Mouse (Mus musculus) granulocyte monocyte progenitor cell, adult 5-6 weeks (primary cell): ENCODE measurements around the gene Creg1. TPM values are rescaled to one million over a fixed set of nuclear protein-coding genes. Genes with fewer than 3 reads are reported as not detected.
A peak's percentile ranks its signal among the peaks of the same experiment; 100 is the strongest.

ENCODE experiments used
- ATAC-seq: replicated peaks from 2 replicates; pipeline ENCODE4 v1.8.0; 2016; ENCODE audit warnings: mild to moderate bottlenecking, moderate TSS enrichment, inconsistent platforms; ENCODE audit not compliant: poor library complexity, severe bottlenecking
- total RNA-seq, 2 experiments: library from RNA; stranded (forward) in 1 of 2; stranded (reverse) in 1 of 2; fragments of 200-712, 200-1000 nt in 1 of 2; fragments of >200 nt in 1 of 2; fragmentation: Nextera tagmentation in 1 of 2; gene quantifications; 2 replicates each; pipeline ENCODE4 v1.2.3; 2014 to 2017

Creg1 gene
- total RNA-seq (2014; fragmentation: Nextera tagmentation) (133 and 240 TPM in 2 replicates), total RNA-seq (2017) (110 and 206 TPM in 2 replicates)

DNA sequence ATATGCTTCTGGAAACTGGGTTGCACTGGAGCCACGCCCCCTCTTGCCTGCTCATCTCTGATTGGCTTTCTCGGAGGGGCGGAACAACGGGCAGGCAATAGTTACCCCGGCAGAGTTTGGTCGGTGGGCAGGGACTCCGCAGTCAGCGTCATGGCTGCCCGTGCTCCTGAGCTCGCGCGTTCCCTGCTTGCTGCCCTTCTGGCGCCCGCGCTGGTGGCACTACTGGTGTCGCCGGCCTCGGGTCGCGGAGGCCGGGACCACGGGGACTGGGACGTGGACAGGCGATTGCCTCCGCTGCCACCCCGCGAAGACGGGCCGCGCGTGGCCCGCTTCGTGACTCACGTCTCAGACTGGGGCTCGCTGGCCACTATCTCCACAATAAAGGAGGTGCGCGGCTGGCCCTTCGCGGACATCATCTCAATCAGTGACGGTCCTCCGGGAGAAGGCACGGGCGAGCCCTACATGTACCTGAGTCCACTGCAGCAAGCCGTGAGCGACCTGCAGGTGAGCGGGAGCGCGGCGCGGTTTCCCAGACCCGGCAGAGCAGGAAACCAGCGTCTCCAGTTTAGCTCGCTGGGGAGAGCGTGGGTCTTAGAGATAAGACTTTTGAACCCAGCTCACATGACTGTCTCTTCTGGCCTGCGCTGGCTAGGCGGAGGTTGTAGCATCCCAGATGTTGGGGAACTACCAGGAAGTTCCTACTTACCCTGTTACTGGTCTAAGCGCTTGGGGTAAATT lies at the start of gene Creg1:
Gene Creg1, plus strand, starts transcription at position 112 of the 738 bp plus-strand sequence.
- ATAC-seq, result peak; percentile 85

DNA sequence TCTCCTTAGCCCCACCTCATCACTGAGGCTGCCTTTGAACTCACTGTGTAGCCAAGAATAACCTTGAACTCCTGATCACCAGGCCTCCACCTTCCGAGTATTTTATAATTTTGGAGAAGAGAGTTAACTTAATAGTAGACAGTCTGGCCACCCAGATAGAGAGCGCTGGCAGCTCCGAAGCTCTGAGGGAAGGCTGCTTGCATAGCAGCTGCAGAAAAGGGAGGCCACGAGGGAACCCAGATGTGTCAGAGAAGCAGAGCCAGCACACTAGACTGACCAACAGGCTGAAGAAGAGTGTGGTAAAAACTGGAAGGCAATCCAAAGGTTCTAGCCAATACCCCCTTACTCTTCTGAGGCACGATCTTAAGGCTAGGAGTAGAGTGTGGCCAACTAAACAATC lies 49.7 kb upstream of the Creg1 start:
- ATAC-seq, result no peak

DNA sequence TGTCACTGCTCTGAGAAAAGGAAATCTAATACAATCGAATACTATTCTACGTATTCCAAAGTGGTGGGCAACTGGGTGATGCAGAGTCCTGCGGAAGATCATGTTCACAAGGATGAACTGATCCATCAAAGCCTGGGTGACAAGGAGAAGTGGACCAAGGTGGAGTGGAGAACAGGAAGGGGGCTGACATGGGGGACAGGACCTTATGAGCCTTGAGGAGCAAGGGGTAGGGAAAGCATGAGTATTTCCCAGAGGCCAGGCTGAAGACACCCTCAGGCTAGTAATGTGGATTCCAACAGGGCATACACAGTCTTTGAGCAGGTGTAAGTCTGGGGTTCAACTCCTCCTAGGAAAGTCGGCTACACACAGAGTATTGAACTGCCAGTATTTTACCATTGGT lies 47.1 kb upstream of the Creg1 start:
- ATAC-seq, result no peak

GRCm38 (mm10) chr1:165717711-165718542 lies 45.6 kb upstream of the Creg1 start:
- ATAC-seq, result peak; percentile 87

GRCm38 (mm10) chr1:165718543-165719105 lies 44.9 kb upstream of the Creg1 start:
- no peak for ATAC-seq

GRCm38 (mm10) chr1:165722531-165723123 lies 40.9 kb upstream of the Creg1 start:
- ATAC-seq, result no peak

DNA sequence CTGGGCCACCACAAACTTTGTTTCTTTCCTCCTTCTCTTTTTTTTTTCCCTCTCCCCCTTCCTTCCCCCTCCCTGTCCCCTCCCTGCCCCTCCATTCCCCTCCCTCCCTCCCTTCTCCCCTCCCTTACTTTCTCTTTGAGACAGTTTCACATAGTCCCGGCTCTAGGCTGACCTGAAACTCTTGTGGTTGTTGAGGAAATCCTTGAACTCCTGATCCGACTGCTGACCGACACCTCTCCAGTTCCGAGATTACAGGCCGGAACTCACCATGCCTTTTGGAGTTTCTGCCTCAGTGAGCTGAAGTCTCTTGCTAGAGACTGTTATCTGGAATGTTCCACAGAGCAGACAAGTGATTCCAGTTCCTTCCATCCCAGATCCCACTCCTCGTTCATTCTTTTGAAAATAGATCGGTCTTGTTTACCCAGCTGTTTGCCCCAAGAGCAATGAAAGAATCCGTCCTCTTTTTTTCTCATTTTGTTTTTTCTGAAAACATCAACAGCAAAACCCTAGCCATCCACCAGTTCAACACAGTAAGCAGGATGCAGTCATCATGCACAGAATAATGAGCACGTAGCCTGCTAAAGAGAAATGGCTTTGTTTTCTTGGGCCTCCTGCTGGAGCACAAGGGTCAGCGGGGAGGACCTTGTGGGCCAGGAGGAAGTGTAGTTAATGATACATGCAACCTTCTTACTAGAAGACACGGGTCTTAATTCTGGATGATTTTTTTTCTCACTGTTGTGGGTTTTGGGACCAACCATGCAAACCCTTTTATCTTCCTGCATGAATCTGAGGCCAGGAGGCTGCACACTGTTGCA lies 39.1 kb upstream of the Creg1 start:
- ATAC-seq, result peak; percentile 84

- no peak for ATAC-seq
Measured at GRCm38 (mm10) chr1:165725039-165725644, 38.4 kb upstream of the Creg1 start.

GRCm38 (mm10) chr1:165726986-165727385 lies 36.6 kb upstream of the Creg1 start:
- no peak for ATAC-seq

- no peak for ATAC-seq
Measured at GRCm38 (mm10) chr1:165728057-165728639, 35.4 kb upstream of the Creg1 start.

- ATAC-seq, result no peak
Measured at GRCm38 (mm10) chr1:165730129-165730528, 33.4 kb upstream of the Creg1 start.

GRCm38 (mm10) chr1:165731553-165731952 lies 32.0 kb upstream of the Creg1 start:
- ATAC-seq, result peak; percentile 64

- peak; percentile 55 for ATAC-seq
Measured at GRCm38 (mm10) chr1:165734840-165735239, 28.7 kb upstream of the Creg1 start.

GRCm38 (mm10) chr1:165735826-165736818 lies 27.4 kb upstream of the Creg1 start:
- ATAC-seq, result peak; percentile 71

DNA sequence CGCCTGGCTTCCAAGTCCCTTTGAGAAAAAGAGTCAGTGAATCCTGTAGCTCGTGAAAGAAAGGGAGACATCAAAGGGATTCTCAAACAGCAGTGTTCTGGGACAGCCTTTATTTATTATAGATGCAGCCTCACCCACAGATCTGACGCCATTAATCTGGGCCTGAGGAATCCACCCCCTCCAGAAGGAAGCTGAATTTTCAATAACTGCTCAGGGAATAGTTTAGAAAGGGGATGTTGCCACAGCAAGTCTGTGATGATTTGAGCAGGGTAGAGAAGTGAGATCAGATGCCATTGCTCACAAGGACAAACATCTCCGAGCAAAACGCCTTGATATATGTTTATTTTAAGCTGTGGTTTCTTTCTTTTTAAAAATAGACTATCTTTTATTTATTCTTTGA lies 26.1 kb upstream of the Creg1 start:
- peak; percentile 54 for ATAC-seq

GRCm38 (mm10) chr1:165737867-165738266 lies 25.7 kb upstream of the Creg1 start:
- ATAC-seq, result peak; percentile 47

- ATAC-seq, result no peak
Measured at GRCm38 (mm10) chr1:165738985-165739384, 24.6 kb upstream of the Creg1 start.

DNA sequence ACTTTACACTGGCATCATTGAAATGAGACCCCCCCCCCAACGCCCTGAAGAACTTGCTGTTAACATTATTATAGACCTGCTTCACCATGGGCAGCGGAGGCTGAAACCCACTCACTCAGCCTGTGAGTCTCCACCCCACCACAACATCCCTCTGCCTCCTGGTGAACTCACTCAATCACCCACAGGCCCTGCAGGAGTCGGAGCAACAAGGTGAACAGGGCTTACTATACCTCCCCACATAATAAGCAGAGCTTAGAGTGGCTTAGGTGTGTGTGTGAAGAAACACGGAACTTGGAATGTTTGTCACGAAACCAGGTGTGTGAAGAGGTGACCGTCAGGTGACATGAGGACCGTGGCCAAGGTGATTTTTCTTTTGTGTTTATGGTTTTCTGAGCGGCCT lies 21.6 kb upstream of the Creg1 start:
- no peak for ATAC-seq
